Mouse (Mus musculus): ENCODE measurements at regions not wholly inside any gene's neighbourhood (a gene's known extent, or its start where the extent isn't known, plus 50 kb on each side); places are given as distances from the start of the nearest gene placed in this dataset.

GRCm38 (mm10) chr7:145047771-145048480 is 108.2 kb upstream of the Ccnd1 start:
- H3K9ac ChIP-seq (ENCODE audit: low read depth, low read length), result peak overlapping the region; percentile 2; the same call in 1 of the 2 replicates
- WGBS, result 71% methylated on average over 7 of the region's 7 CpGs
- TF ChIP-seq CTCF (IDR thresholded peaks at IDR 0.05; ENCODE audit: low read depth, low read length) (no peak), POLR2A (IDR thresholded peaks at IDR 0.05; ENCODE audit: extremely low read depth, insufficient read depth, low read length) (no peak)

GRCm38 (mm10) chr7:145045230-145045629 is 105.5 kb upstream of the Ccnd1 start:
- H3K27ac ChIP-seq (replicated peaks; ENCODE audit: insufficient read depth, low read depth, low read length), result no peak overlapping the region
- no peak for DNase-seq (ENCODE audit: extremely low read depth, low read depth, low spot score)
- H3K4me1 ChIP-seq (ENCODE audit: control insufficient read depth, insufficient read depth, low read length), result peaks cover 34% of the 10 kb centered on the region
- WGBS, result 86% methylated on average over 1 of the region's 1 CpGs
- TF ChIP-seq POLR2A (IDR thresholded peaks at IDR 0.05; ENCODE audit: extremely low read depth, insufficient read depth, low read length) (no peak), CTCF (IDR thresholded peaks at IDR 0.05; ENCODE audit: low read depth, low read length) (no peak)
- H3K79me2 ChIP-seq (ENCODE audit: control insufficient read depth, insufficient read depth, low read length), result no peaks in the 10 kb centered on the region
- no peak overlapping the region for H3K4me3 ChIP-seq (ENCODE audit: insufficient read depth, low read depth, low read length)
- H3K36me3 ChIP-seq (ENCODE audit: control insufficient read depth, insufficient read depth, low read length), result no peaks in the 10 kb centered on the region
- H3K27me3 ChIP-seq (ENCODE audit: control insufficient read depth, insufficient read depth, low read length), result no peaks in the 10 kb centered on the region
- H3K9ac ChIP-seq (ENCODE audit: low read depth, low read length), result no peak overlapping the region

More at GRCm38 (mm10) chr7:145047771-145048480, 108.2 kb upstream of the Ccnd1 start:
- DNase-seq (ENCODE audit: extremely low read depth, low read depth, low spot score), result peak; percentile 17
- Histone ChIP-seq H3K36me3 (ENCODE audit: control insufficient read depth, insufficient read depth, low read length) (no peaks in the 10 kb centered on the region), H3K79me2 (ENCODE audit: control insufficient read depth, insufficient read depth, low read length) (no peaks in the 10 kb centered on the region), H3K27me3 (ENCODE audit: control insufficient read depth, insufficient read depth, low read length) (no peaks in the 10 kb centered on the region), H3K4me1 (ENCODE audit: control insufficient read depth, insufficient read depth, low read length) (peaks cover 25% of the 10 kb centered on the region), H3K27ac (replicated peaks; ENCODE audit: insufficient read depth, low read depth, low read length) (peak overlapping the region; percentile 2; the same call in 1 of the 2 replicates), H3K4me3 (ENCODE audit: insufficient read depth, low read depth, low read length) (no peak overlapping the region)

- H3K79me2 ChIP-seq (ENCODE audit: control insufficient read depth, insufficient read depth, low read length), result no peaks in the 10 kb centered on the region
- peak overlapping the region; percentile 46 for H3K27ac ChIP-seq (replicated peaks; ENCODE audit: insufficient read depth, low read depth, low read length)
- no peak overlapping the region for H3K9ac ChIP-seq (ENCODE audit: low read depth, low read length)
- DNase-seq (ENCODE audit: extremely low read depth, low read depth, low spot score), result peak; percentile 96
- no peak overlapping the region for H3K4me3 ChIP-seq (ENCODE audit: insufficient read depth, low read depth, low read length)
- TF ChIP-seq POLR2A (IDR thresholded peaks at IDR 0.05; ENCODE audit: extremely low read depth, insufficient read depth, low read length) (no peak), CTCF (IDR thresholded peaks at IDR 0.05; ENCODE audit: low read depth, low read length) (no peak)
- 14% methylated on average over 7 of the region's 7 CpGs for WGBS
- peaks cover 34% of the 10 kb centered on the region for H3K4me1 ChIP-seq (ENCODE audit: control insufficient read depth, insufficient read depth, low read length)
- no peaks in the 10 kb centered on the region for H3K27me3 ChIP-seq (ENCODE audit: control insufficient read depth, insufficient read depth, low read length)
- H3K36me3 ChIP-seq (ENCODE audit: control insufficient read depth, insufficient read depth, low read length), result no peaks in the 10 kb centered on the region
Measured at GRCm38 (mm10) chr7:145043455-145044149, 103.9 kb upstream of the Ccnd1 start.

GRCm38 (mm10) chr7:145040871-145041270 is 101.1 kb upstream of the Ccnd1 start:
- Histone ChIP-seq H3K27ac (replicated peaks; ENCODE audit: insufficient read depth, low read depth, low read length) (0 out of 2 replicates have a peak overlapping the region, but pooled peaks have one; percentile 8), H3K4me1 (ENCODE audit: control insufficient read depth, insufficient read depth, low read length) (peaks cover 27% of the 10 kb centered on the region), H3K36me3 (ENCODE audit: control insufficient read depth, insufficient read depth, low read length) (no peaks in the 10 kb centered on the region), H3K9ac (ENCODE audit: low read depth, low read length) (no peak overlapping the region), H3K4me3 (ENCODE audit: insufficient read depth, low read depth, low read length) (no peak overlapping the region), H3K79me2 (ENCODE audit: control insufficient read depth, insufficient read depth, low read length) (no peaks in the 10 kb centered on the region), H3K27me3 (ENCODE audit: control insufficient read depth, insufficient read depth, low read length) (no peaks in the 10 kb centered on the region)
- no peak for TF ChIP-seq POLR2A (IDR thresholded peaks at IDR 0.05; ENCODE audit: extremely low read depth, insufficient read depth, low read length)
- TF ChIP-seq CTCF (IDR thresholded peaks at IDR 0.05; ENCODE audit: low read depth, low read length), result no peak
- 26% methylated on average over 8 of the region's 8 CpGs for WGBS
- DNase-seq (ENCODE audit: extremely low read depth, low read depth, low spot score), result peak; percentile 64

- no peaks in the 10 kb centered on the region for H3K79me2 ChIP-seq (ENCODE audit: control insufficient read depth, insufficient read depth, low read length)
- no peaks in the 10 kb centered on the region for H3K27me3 ChIP-seq (ENCODE audit: control insufficient read depth, insufficient read depth, low read length)
- H3K4me1 ChIP-seq (ENCODE audit: control insufficient read depth, insufficient read depth, low read length), result peaks cover 2% of the 10 kb centered on the region
- no peak overlapping the region for H3K27ac ChIP-seq (replicated peaks; ENCODE audit: insufficient read depth, low read depth, low read length)
- H3K4me3 ChIP-seq (ENCODE audit: insufficient read depth, low read depth, low read length), result no peak overlapping the region
- DNase-seq (ENCODE audit: extremely low read depth, low read depth, low spot score), result no peak
- H3K9ac ChIP-seq (ENCODE audit: low read depth, low read length), result no peak overlapping the region
- H3K36me3 ChIP-seq (ENCODE audit: control insufficient read depth, insufficient read depth, low read length), result no peaks in the 10 kb centered on the region
- no peak for TF ChIP-seq CTCF (IDR thresholded peaks at IDR 0.05; ENCODE audit: low read depth, low read length)
- WGBS, result 85% methylated on average over 1 of the region's 1 CpGs
Measured at GRCm38 (mm10) chr7:145034385-145034784, 94.7 kb upstream of the Ccnd1 start.

- Histone ChIP-seq H3K36me3 (ENCODE audit: control insufficient read depth, insufficient read depth, low read length) (no peaks in the 10 kb centered on the region), H3K4me3 (ENCODE audit: insufficient read depth, low read depth, low read length) (no peak overlapping the region), H3K79me2 (ENCODE audit: control insufficient read depth, insufficient read depth, low read length) (no peaks in the 10 kb centered on the region), H3K27ac (replicated peaks; ENCODE audit: insufficient read depth, low read depth, low read length) (no peak overlapping the region), H3K4me1 (ENCODE audit: control insufficient read depth, insufficient read depth, low read length) (peaks cover 2% of the 10 kb centered on the region), H3K27me3 (ENCODE audit: control insufficient read depth, insufficient read depth, low read length) (no peaks in the 10 kb centered on the region), H3K9ac (ENCODE audit: low read depth, low read length) (no peak overlapping the region)
- no peak for DNase-seq (ENCODE audit: extremely low read depth, low read depth, low spot score)
- TF ChIP-seq CTCF (IDR thresholded peaks at IDR 0.05; ENCODE audit: low read depth, low read length) (no peak), POLR2A (IDR thresholded peaks at IDR 0.05; ENCODE audit: extremely low read depth, insufficient read depth, low read length) (no peak)
- 48% methylated on average over 7 of the region's 7 CpGs for WGBS
Measured at GRCm38 (mm10) chr7:145031275-145031674, 91.5 kb upstream of the Ccnd1 start.

Measured in liver, adult 2 months (tissue).